Mouse (Mus musculus): Measurements from ENCODE around the gene St6galnac5. TPM values are rescaled to one million over a fixed set of nuclear protein-coding genes. Genes with fewer than 3 reads are reported as not detected.

Gene St6galnac5
- polyA plus RNA-seq, 1 experiment, result 1.4 TPM

DNA sequence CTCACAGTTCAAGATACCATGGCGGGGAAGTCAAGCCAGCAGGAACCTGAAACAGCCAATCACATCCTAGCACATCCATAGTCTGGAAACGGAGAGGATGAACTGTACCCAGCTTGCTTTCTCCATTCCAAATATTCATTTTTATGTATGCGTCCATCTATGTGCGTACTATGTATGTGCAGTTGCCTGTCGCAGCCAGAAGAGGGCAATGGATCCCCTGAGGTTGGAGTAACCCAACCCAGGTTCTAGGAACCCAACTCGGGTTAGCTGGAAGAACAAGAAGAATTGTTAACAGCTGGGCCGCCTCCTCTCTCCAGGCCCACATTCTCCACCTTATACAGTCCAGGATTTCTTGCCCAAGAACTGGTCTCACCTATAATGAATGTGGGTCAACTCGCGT is 31.1 kb downstream of the St6galnac5 start:
- Histone ChIP-seq H3K4me1 (ENCODE audit: control insufficient read depth, insufficient read depth, low read length) (no peaks in the 10 kb centered on the region), H3K36me3 (ENCODE audit: control insufficient read depth, insufficient read depth, low read length) (no peaks in the 10 kb centered on the region), H3K27me3 (replicated peaks; ENCODE audit: control insufficient read depth, insufficient read depth, low read length) (no peaks in the 10 kb centered on the region), H3K27ac (ENCODE audit: insufficient read depth, low read depth, low read length) (no peak overlapping the region), H3K4me3 (ENCODE audit: insufficient read depth, low read depth, low read length) (no peak overlapping the region)
- TF ChIP-seq CTCF (conservative IDR thresholded peaks at IDR 0.05; ENCODE audit: insufficient read depth, insufficient read length, low read depth, low read length), result no peak
- no peak for TF ChIP-seq POLR2A (IDR thresholded peaks at IDR 0.05; ENCODE audit: low read depth, low read length)
- WGBS, result 92% methylated on average over 9 of the region's 9 CpGs
- no peak for DNase-seq

DNA sequence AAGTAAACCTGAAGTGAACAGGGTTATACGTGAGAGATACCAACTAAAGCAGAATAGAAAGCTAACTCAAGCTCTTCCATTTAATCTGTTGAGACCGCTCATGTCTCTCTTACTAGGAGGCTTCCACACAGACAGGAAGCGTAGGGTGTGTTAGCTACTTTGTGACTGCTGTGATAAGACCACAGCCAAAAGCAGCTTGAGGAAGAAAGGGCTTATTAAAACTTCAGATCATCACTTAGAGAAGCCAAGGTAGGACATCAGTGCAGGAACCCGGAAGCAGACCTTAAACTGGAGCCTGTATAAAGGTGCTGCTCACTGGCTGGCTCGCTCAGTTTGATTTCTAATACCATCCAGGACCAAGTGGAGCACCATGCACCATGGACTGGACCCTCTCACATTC is 31.7 kb downstream of the St6galnac5 start:
- H3K4me1 ChIP-seq (ENCODE audit: control insufficient read depth, insufficient read depth, low read length), result no peaks in the 10 kb centered on the region
- no peaks in the 10 kb centered on the region for H3K27me3 ChIP-seq (replicated peaks; ENCODE audit: control insufficient read depth, insufficient read depth, low read length)
- H3K4me3 ChIP-seq (ENCODE audit: insufficient read depth, low read depth, low read length), result no peak overlapping the region
- H3K27ac ChIP-seq (ENCODE audit: insufficient read depth, low read depth, low read length), result no peak overlapping the region
- 93% methylated on average over 5 of the region's 5 CpGs for WGBS
- DNase-seq, result no peak
- no peak for TF ChIP-seq POLR2A (IDR thresholded peaks at IDR 0.05; ENCODE audit: low read depth, low read length)
- no peak for TF ChIP-seq CTCF (conservative IDR thresholded peaks at IDR 0.05; ENCODE audit: insufficient read depth, insufficient read length, low read depth, low read length)
- no peaks in the 10 kb centered on the region for H3K36me3 ChIP-seq (ENCODE audit: control insufficient read depth, insufficient read depth, low read length)

DNA sequence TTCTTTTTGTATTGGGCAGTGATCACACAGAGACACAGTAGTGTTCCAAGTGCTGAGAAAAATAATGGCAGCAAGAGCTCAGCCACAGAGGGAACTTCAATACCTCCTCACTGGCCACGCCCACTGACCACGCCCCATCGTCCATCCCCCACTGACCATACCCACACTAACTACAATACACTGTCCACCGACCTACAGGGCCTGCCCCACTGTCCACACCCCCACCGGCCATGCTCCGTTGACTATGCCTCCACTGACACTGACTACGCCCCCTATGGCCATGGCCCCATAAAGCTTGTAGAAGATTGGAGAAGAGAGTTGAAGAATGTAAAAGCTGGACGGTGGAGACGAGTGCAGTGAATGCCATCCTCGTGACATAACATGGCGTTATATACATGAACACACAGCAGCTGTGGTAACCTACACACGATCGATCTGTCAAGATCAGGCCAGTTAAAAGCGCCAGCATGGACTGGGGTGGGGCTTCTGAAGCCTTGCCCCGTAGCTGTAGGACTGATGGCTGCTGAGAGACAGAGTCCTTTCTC is 32.7 kb downstream of the St6galnac5 start:
- Histone ChIP-seq H3K27ac (ENCODE audit: insufficient read depth, low read depth, low read length) (no peak overlapping the region), H3K4me3 (ENCODE audit: insufficient read depth, low read depth, low read length) (no peak overlapping the region), H3K27me3 (replicated peaks; ENCODE audit: control insufficient read depth, insufficient read depth, low read length) (no peaks in the 10 kb centered on the region), H3K4me1 (ENCODE audit: control insufficient read depth, insufficient read depth, low read length) (no peaks in the 10 kb centered on the region), H3K36me3 (ENCODE audit: control insufficient read depth, insufficient read depth, low read length) (no peaks in the 10 kb centered on the region)
- TF ChIP-seq POLR2A (IDR thresholded peaks at IDR 0.05; ENCODE audit: low read depth, low read length) (no peak), CTCF (conservative IDR thresholded peaks at IDR 0.05; ENCODE audit: insufficient read depth, insufficient read length, low read depth, low read length) (no peak)
- 89% methylated on average over 15 of the region's 15 CpGs for WGBS
- no peak for DNase-seq

DNA sequence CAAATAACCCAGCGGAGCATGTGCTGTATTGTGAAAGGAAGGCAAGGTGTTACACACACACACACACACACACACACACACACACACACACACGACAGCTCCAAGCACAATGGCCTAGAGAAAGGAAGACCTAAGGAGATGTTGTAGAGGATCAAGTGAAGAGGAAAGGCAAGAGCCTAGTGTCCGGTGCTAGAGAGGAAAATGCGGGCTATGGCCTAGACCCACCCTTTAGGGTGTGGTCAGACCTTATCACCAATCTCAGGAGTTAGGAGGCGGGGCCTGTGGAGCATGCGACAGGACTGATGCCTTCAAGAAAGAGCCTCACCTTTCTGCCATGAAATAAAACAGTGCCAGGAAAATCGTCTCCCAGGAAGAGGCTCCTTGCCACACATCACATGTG is 33.5 kb downstream of the St6galnac5 start:
- no peak for TF ChIP-seq POLR2A (IDR thresholded peaks at IDR 0.05; ENCODE audit: low read depth, low read length)
- Histone ChIP-seq H3K4me3 (ENCODE audit: insufficient read depth, low read depth, low read length) (no peak overlapping the region), H3K36me3 (ENCODE audit: control insufficient read depth, insufficient read depth, low read length) (no peaks in the 10 kb centered on the region), H3K4me1 (ENCODE audit: control insufficient read depth, insufficient read depth, low read length) (no peaks in the 10 kb centered on the region), H3K27me3 (replicated peaks; ENCODE audit: control insufficient read depth, insufficient read depth, low read length) (no peaks in the 10 kb centered on the region), H3K27ac (ENCODE audit: insufficient read depth, low read depth, low read length) (no peak overlapping the region)
- no peak for DNase-seq
- 85% methylated on average over 7 of the region's 7 CpGs for WGBS

DNA sequence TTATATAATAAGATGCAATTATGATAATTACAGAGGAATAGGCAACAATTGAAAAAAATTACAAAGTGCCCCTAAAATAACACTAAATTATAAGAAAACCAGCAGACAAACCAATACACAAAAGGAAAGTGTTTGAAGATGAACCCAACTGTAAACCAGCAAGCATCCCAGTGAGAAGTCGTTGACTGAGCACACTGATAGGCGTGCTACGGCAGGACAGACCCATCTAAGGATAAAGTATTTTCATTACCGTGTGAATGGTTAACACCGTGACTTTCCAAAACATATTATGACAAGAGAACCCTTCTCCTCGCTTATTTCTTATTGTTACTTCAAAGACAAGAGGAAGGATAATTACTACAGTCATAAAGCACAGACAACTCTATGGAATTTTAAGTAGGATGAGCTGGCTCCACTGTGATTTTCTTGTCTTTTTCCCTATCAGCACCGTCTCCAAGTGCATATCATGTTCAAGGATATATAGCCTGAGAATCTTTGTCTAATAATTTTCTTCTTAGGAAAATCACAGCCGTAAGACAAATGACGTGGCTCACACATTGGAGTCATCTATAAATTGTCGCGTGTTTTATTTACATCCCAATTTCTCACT is 34.9 kb downstream of the St6galnac5 start:
- Histone ChIP-seq H3K4me1 (ENCODE audit: control insufficient read depth, insufficient read depth, low read length) (no peaks in the 10 kb centered on the region), H3K4me3 (ENCODE audit: insufficient read depth, low read depth, low read length) (no peak overlapping the region), H3K27ac (ENCODE audit: insufficient read depth, low read depth, low read length) (no peak overlapping the region), H3K36me3 (ENCODE audit: control insufficient read depth, insufficient read depth, low read length) (no peaks in the 10 kb centered on the region), H3K27me3 (replicated peaks; ENCODE audit: control insufficient read depth, insufficient read depth, low read length) (no peaks in the 10 kb centered on the region)
- no peak for DNase-seq
- TF ChIP-seq POLR2A (IDR thresholded peaks at IDR 0.05; ENCODE audit: low read depth, low read length) (no peak), CTCF (conservative IDR thresholded peaks at IDR 0.05; ENCODE audit: insufficient read depth, insufficient read length, low read depth, low read length) (no peak)
- 77% methylated on average over 11 of the region's 11 CpGs for WGBS

DNA sequence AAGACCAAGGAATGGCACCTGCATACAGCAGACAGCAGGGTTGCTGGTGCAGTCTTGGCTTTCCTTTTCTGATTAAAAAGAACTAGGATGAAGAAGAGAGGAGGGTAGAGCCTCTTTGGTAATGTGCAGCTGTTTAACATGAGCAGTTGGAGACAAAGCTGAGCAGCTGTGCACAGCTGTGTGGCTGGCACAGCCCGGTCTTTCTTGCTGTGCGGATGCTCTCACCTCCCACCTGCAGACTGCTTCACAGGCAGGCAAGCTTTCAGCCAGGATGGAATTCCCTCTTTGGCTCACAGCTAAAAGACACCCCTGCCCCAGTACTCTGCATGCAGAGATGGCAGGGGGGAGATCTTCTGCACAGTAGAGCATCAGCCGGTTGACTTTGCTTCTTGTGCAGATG is 37.3 kb downstream of the St6galnac5 start:
- Histone ChIP-seq H3K4me1 (ENCODE audit: control insufficient read depth, insufficient read depth, low read length) (no peaks in the 10 kb centered on the region), H3K36me3 (ENCODE audit: control insufficient read depth, insufficient read depth, low read length) (no peaks in the 10 kb centered on the region), H3K27me3 (replicated peaks; ENCODE audit: control insufficient read depth, insufficient read depth, low read length) (no peaks in the 10 kb centered on the region), H3K4me3 (ENCODE audit: insufficient read depth, low read depth, low read length) (no peak overlapping the region), H3K27ac (ENCODE audit: insufficient read depth, low read depth, low read length) (no peak overlapping the region)
- 84% methylated on average over 3 of the region's 3 CpGs for WGBS
- DNase-seq, result no peak
- no peak for TF ChIP-seq CTCF (conservative IDR thresholded peaks at IDR 0.05; ENCODE audit: insufficient read depth, insufficient read length, low read depth, low read length)
- TF ChIP-seq POLR2A (IDR thresholded peaks at IDR 0.05; ENCODE audit: low read depth, low read length), result no peak

DNA sequence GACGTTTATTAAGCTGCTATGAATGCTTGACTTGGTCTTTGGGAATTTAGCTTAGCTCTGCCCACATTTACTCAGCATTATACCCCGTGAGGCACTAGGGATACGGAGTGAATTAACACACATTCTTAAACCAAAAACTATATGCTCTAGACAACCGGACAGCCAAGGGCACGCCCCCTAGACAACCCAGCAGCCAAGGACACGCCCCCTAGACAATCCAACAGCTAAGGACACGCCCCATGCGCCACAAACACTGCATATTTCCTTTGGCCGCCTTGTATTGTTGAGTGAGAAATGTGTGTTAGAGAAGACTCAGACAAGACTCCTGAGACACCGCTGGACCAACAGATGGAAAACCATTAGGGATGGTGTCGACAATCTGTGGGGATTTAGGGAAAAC is 39.1 kb downstream of the St6galnac5 start:
- no peaks in the 10 kb centered on the region for H3K36me3 ChIP-seq (ENCODE audit: control insufficient read depth, insufficient read depth, low read length)
- no peak for DNase-seq
- H3K4me1 ChIP-seq (ENCODE audit: control insufficient read depth, insufficient read depth, low read length), result no peaks in the 10 kb centered on the region
- no peaks in the 10 kb centered on the region for H3K27me3 ChIP-seq (replicated peaks; ENCODE audit: control insufficient read depth, insufficient read depth, low read length)
- WGBS, result 80% methylated on average over 11 of the region's 11 CpGs
- no peak for TF ChIP-seq CTCF (conservative IDR thresholded peaks at IDR 0.05; ENCODE audit: insufficient read depth, insufficient read length, low read depth, low read length)
- no peak for TF ChIP-seq POLR2A (IDR thresholded peaks at IDR 0.05; ENCODE audit: low read depth, low read length)
- H3K4me3 ChIP-seq (ENCODE audit: insufficient read depth, low read depth, low read length), result no peak overlapping the region
- no peak overlapping the region for H3K27ac ChIP-seq (ENCODE audit: insufficient read depth, low read depth, low read length)
